Mouse (Mus musculus) G1E (cell line): ENCODE data around the gene Reep1.

Experiments used
- CTCF ChIP-seq: IDR thresholded peaks from 2 replicates; pipeline ENCODE4 v1.5.1; 2012; ENCODE audit warnings: low read depth, low read length, inconsistent platforms, mixed read lengths
- GATA1 ChIP-seq: IDR thresholded peaks from 2 replicates; pipeline ENCODE4 v1.6.1; 2012; ENCODE audit warnings: borderline replicate concordance, low read length, inconsistent platforms, mixed read lengths
- POLR2AphosphoS5 ChIP-seq: IDR thresholded peaks from 2 replicates; pipeline ENCODE4 v1.6.1; 2012; ENCODE audit warnings: low read depth, low read length, inconsistent platforms; ENCODE audit not compliant: insufficient replicate concordance

- TF ChIP-seq CTCF (no peak), GATA1 (no peak), POLR2AphosphoS5 (no peak)
These were observed 3.0 kb downstream of the Reep1 start for GRCm38 (mm10) chr6:71710323-71710722.
